Mouse (Mus musculus) lung, adult 18-20 months (tissue): Measurements from ENCODE around the gene Kif17.

Source experiments
- DNase-seq, 2 experiments: peaks; one replicate each; pipeline ENCODE4 v3.0.0; 2022; ENCODE audit warnings: mixed read lengths in 2 of 2

The Kif17 gene

GRCm38 (mm10) chr4:138342778-138343177, 92.5 kb downstream of the Kif17 start:
- DNase-seq: no peak

DNA sequence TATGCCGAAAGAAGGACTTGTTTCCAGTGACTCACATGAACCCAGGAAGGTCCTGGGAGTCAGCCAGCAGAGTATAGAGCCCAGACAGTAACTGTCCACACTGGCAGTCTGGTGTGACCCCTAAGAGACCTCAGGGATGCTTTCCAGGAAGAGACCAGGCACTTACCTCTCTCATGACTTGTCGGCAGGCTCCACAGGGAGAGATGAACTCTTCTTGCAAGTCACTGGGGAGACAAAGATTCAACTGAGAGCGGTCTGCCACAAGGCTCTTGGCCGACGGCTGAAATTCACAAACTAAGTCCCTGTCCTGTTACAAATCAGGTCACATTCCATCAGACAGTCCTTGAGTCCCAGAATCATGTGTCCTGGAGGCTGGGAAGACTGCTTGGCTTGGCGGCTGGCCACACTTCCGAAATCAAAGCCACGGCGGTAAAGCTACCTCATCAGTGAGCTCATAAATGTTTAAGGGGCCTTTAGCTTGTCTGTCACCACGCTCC, 93.2 kb downstream of the Kif17 start:
- no peak for DNase-seq

GRCm38 (mm10) chr4:138344891-138345545, 94.8 kb downstream of the Kif17 start:
- peak in 1 of 2 experiments; percentile 50 for DNase-seq

- DNase-seq: no peak
Measured at GRCm38 (mm10) chr4:138347280-138347679, 97.0 kb downstream of the Kif17 start.

GRCm38 (mm10) chr4:138348716-138349115, 98.5 kb downstream of the Kif17 start:
- DNase-seq: no peak
